Mouse (Mus musculus) heart, postnatal 0 days (tissue): ENCODE results near the gene Zfp141.

Experiments
- CTCF ChIP-seq: IDR thresholded peaks from 2 replicates; pipeline ENCODE4 v1.5.1; 2016; ENCODE audit warnings: antibody characterized with exemption, control low read depth, low read depth
- EP300 ChIP-seq: IDR thresholded peaks from 2 replicates; pipeline ENCODE4 v1.6.1; 2016; ENCODE audit warnings: antibody characterized with exemption, low read depth

- TF ChIP-seq CTCF (no peak), EP300 (no peak)
Measured at GRCm38 (mm10) chr7:42551766-42552165, 46.2 kb upstream of the Zfp141 start.
